Mouse (Mus musculus): Measurements from ENCODE around the gene Arl13a.
"Not testable (repeated sequence)": the region's sequence is repeated elsewhere in the genome, so short reads cannot be mapped to it uniquely, and the experiment has no call there.

The Arl13a gene

GRCm38 (mm10) chrX:134187201-134187600 is at the start of gene Arl13a:
Gene Arl13a (plus strand): TSS chrX:134187501.
- DNase-seq (ENCODE audit: low read depth in 1 of 2, low spot score in 2 of 2): not testable (repeated sequence)

GRCm38 (mm10) chrX:134140024-134140423 is 47.3 kb upstream of the Arl13a start:
- no peak for DNase-seq (ENCODE audit: low read depth in 1 of 2, low spot score in 2 of 2)

- DNase-seq (ENCODE audit: low read depth in 1 of 2, low spot score in 2 of 2): no peak
These were observed 45.8 kb upstream of the Arl13a start for GRCm38 (mm10) chrX:134141551-134141950.

GRCm38 (mm10) chrX:134141986-134142385 is 45.3 kb upstream of the Arl13a start:
- DNase-seq (ENCODE audit: low read depth in 1 of 2, low spot score in 2 of 2): no peak

GRCm38 (mm10) chrX:134158151-134158550 is 29.1 kb upstream of the Arl13a start:
- no peak for DNase-seq (ENCODE audit: low read depth in 1 of 2, low spot score in 2 of 2)

GRCm38 (mm10) chrX:134160442-134160841 is 26.9 kb upstream of the Arl13a start:
- DNase-seq (ENCODE audit: low read depth in 1 of 2, low spot score in 2 of 2): no peak

- DNase-seq (ENCODE audit: low read depth in 1 of 2, low spot score in 2 of 2): no peak
These were observed 25.1 kb upstream of the Arl13a start, which contains the start of gene Xkrx for GRCm38 (mm10) chrX:134162043-134162720. Gene Xkrx (minus strand): TSS chrX:134162076.

GRCm38 (mm10) chrX:134162826-134163225 is 24.5 kb upstream of the Arl13a start:
- DNase-seq (ENCODE audit: low read depth in 1 of 2, low spot score in 2 of 2): no peak

GRCm38 (mm10) chrX:134163484-134163883 is 23.8 kb upstream of the Arl13a start:
- DNase-seq (ENCODE audit: low read depth in 1 of 2, low spot score in 2 of 2): peak in 1 of 2 experiments; percentile 5

- DNase-seq (ENCODE audit: low read depth in 1 of 2, low spot score in 2 of 2): no peak
These were observed 16.7 kb upstream of the Arl13a start for GRCm38 (mm10) chrX:134170584-134170983.

- no peak for DNase-seq (ENCODE audit: low read depth in 1 of 2, low spot score in 2 of 2)
These were observed 12.6 kb upstream of the Arl13a start for GRCm38 (mm10) chrX:134174699-134175098.

GRCm38 (mm10) chrX:134208491-134208890 is 21.2 kb downstream of the Arl13a start:
- DNase-seq (ENCODE audit: low read depth in 1 of 2, low spot score in 2 of 2): no peak

GRCm38 (mm10) chrX:134211151-134211642 is 23.9 kb downstream of the Arl13a start:
- DNase-seq (ENCODE audit: low read depth in 1 of 2, low spot score in 2 of 2): no peak

GRCm38 (mm10) chrX:134218161-134218560 is 30.9 kb downstream of the Arl13a start:
- DNase-seq (ENCODE audit: low read depth in 1 of 2, low spot score in 2 of 2): no peak

- DNase-seq (ENCODE audit: low read depth in 1 of 2, low spot score in 2 of 2): no peak
These were observed 33.3 kb downstream of the Arl13a start for GRCm38 (mm10) chrX:134220618-134221017.

- no peak for DNase-seq (ENCODE audit: low read depth in 1 of 2, low spot score in 2 of 2)
These were observed 34.6 kb downstream of the Arl13a start, which contains the start of gene Nox1 for GRCm38 (mm10) chrX:134221856-134222255. Gene Nox1 (minus strand): TSS chrX:134221956.

GRCm38 (mm10) chrX:134233048-134233447 is 45.7 kb downstream of the Arl13a start:
- DNase-seq (ENCODE audit: low read depth in 1 of 2, low spot score in 2 of 2): no peak

GRCm38 (mm10) chrX:134238266-134238665 is 51.0 kb downstream of the Arl13a start:
- no peak for DNase-seq (ENCODE audit: low read depth in 1 of 2, low spot score in 2 of 2)

GRCm38 (mm10) chrX:134245946-134246345 is 58.6 kb downstream of the Arl13a start:
- DNase-seq (ENCODE audit: low read depth in 1 of 2, low spot score in 2 of 2): no peak

GRCm38 (mm10) chrX:134248202-134248601 is 60.9 kb downstream of the Arl13a start:
- no peak for DNase-seq (ENCODE audit: low read depth in 1 of 2, low spot score in 2 of 2)
